Comparison of ENCODE assay signal across 10 mouse cellular contexts in the genomic region with DNA sequence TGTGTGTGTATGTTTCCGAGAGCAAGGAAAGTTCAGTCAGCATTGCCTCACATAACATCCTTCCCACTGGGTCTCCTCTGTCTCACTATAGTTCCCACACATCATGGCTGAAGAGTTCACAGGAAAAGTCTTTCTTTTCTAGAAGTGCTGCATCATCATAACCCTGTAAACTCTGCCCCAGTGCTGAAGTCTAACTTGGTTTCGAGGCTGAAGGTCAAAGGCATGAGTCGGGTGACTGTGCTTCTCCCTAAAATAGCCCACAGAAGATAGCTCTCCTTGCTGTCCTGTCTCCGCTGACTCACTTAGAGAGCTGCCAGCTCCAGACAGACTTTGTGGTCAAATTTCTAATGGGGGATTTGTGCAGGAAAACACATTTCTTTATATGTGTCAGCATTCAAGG.
DNase-seq lines count a peak whose midpoint lies in the region; ATAC-seq lines count a peak whose summit lies in the region.
"Had no signal": no experiment of that assay in that cellular context is flagged by ENCODE, and none has a peak within 500 bp of the region (broad histone marks: within the 10 kb centered on the region; RNA-seq: fewer than 3 reads in every experiment).

No protein-coding gene starts in this region.

- H3K4me3 ChIP-seq in heart, embryonic 12.5 days, result no peak overlapping the region
- H3K4me3 ChIP-seq in liver, embryonic 13.5 days (replicated peaks), result no peak overlapping the region

- no peak overlapping the region for H3K4me2 ChIP-seq in heart, embryonic 12.5 days
- no peak overlapping the region for H3K4me2 ChIP-seq in liver, embryonic 13.5 days

- no peaks in the 10 kb centered on the region for H3K27me3 ChIP-seq in heart, embryonic 12.5 days (replicated peaks)
- H3K27me3 ChIP-seq in liver, embryonic 13.5 days, result no peaks in the 10 kb centered on the region

- H3K9me3 ChIP-seq in heart, embryonic 12.5 days (replicated peaks), result no peaks in the 10 kb centered on the region
- H3K9me3 ChIP-seq in liver, embryonic 13.5 days (replicated peaks), result no peaks in the 10 kb centered on the region

- H3K9ac ChIP-seq in heart, embryonic 12.5 days, result no peak overlapping the region
- H3K9ac ChIP-seq in liver, embryonic 13.5 days, result no peak overlapping the region

- intact Hi-C loops in heart, postnatal 25 days (cut with DNase I), result no loop called here

- H3K36me3 ChIP-seq in heart, embryonic 12.5 days, result no peaks in the 10 kb centered on the region
- no peaks in the 10 kb centered on the region for H3K36me3 ChIP-seq in liver, embryonic 13.5 days

- 42% methylated on average over 4 of the region's 4 CpGs for WGBS in heart, embryonic 12.5 days
- 23% methylated on average over 4 of the region's 4 CpGs for WGBS in liver, embryonic 13.5 days (ENCODE audit: insufficient replicate concordance)

- 0 out of 2 replicates have a peak, but pooled peaks cover 9% of the 10 kb centered on the region for H3K4me1 ChIP-seq in heart, embryonic 12.5 days (replicated peaks)
- no peaks in the 10 kb centered on the region for H3K4me1 ChIP-seq in liver, embryonic 13.5 days (replicated peaks)

- ATAC-seq in heart, embryonic 12.5 days (ENCODE audit: insufficient number of reproducible peaks, low FRiP score), result 0 out of 2 replicates have a peak, but pooled peaks have one; percentile 61
- ATAC-seq in liver, embryonic 13.5 days (ENCODE audit: low read depth), result 0 out of 2 replicates have a peak, but pooled peaks have one; percentile 23
- no peak for ATAC-seq in megakaryocyte-erythroid progenitor cell, adult 5-6 weeks (replicated peaks; ENCODE audit: low FRiP score, low TSS enrichment, poor library complexity, severe bottlenecking)
- ATAC-seq: intestine, postnatal 0 days had no signal

- H3K27ac ChIP-seq in heart, embryonic 12.5 days (ENCODE audit: poor library complexity, severe bottlenecking), result peak overlapping the region; percentile 7; the same call in 1 of the 2 replicates
- no peak overlapping the region for H3K27ac ChIP-seq in liver, embryonic 13.5 days

- DNase-seq in heart, adult 11 months, result peak; percentile 88
- DNase-seq in heart, postnatal 25 days (ENCODE audit: low spot score), result no peak
- peak; percentile 73 for DNase-seq in adrenal gland, adult 2 months
- no peak for DNase-seq in liver, embryonic 13.5 days
- no peak for DNase-seq in urinary bladder, adult 2 months (ENCODE audit: low spot score)
- no peak for DNase-seq in cerebellum, adult 11 months
- DNase-seq: thymus, postnatal 36 days had no signal

Comparison
In these comparisons a context has a peak if more than half of its experiments do, and no peak if none do; other contexts are left out.
1. DNase-seq: peak in heart, adult 11 months (single experiment) and adrenal gland, adult 2 months (single experiment); none in heart, postnatal 25 days (single experiment), liver, embryonic 13.5 days (single experiment), urinary bladder, adult 2 months (single experiment) and cerebellum, adult 11 months (single experiment).